Mouse (Mus musculus) intestine, embryonic 15.5 days (tissue): ENCODE measurements around the gene Obp1a. TPM values are rescaled to one million over a fixed set of nuclear protein-coding genes. Genes with fewer than 3 reads are reported as not detected.

Experiments used
- ATAC-seq: fragments of 200-750 bp; cut with Nextera tagmentation; 2 replicates; pipeline ENCODE4 v1.8.0; 2017; ENCODE audit warnings: moderate TSS enrichment, moderate library complexity
- H3K27ac ChIP-seq: fragments of 300-500 bp; sonication (generic); 2 replicates; pipeline ENCODE4 v1.5.1; 2015; ENCODE audit warnings: mild to moderate bottlenecking, inconsistent platforms
- H3K27me3 ChIP-seq: fragments of 300-500 bp; sonication (generic); replicated peaks from 2 replicates; pipeline ENCODE4 v1.6.1; 2015; ENCODE audit warnings: inconsistent platforms
- H3K36me3 ChIP-seq: fragments of 300-500 bp; sonication (generic); 2 replicates; pipeline ENCODE4 v1.6.1; 2015; ENCODE audit warnings: inconsistent platforms
- H3K4me1 ChIP-seq: fragments of 300-500 bp; sonication (generic); replicated peaks from 2 replicates; pipeline ENCODE4 v1.6.1; 2015; ENCODE audit warnings: inconsistent platforms
- H3K4me2 ChIP-seq: fragments of 300-500 bp; sonication (generic); replicated peaks from 2 replicates; pipeline ENCODE4 v1.6.1; 2015; ENCODE audit warnings: mild to moderate bottlenecking, inconsistent platforms
- H3K4me3 ChIP-seq: fragments of 300-500 bp; sonication (generic); replicated peaks from 2 replicates; pipeline ENCODE4 v1.5.1; 2015; ENCODE audit warnings: inconsistent platforms
- H3K9ac ChIP-seq: fragments of 300-500 bp; sonication (generic); 2 replicates; pipeline ENCODE4 v1.6.1; 2015; ENCODE audit warnings: inconsistent platforms
- H3K9me3 ChIP-seq: fragments of 300-500 bp; sonication (generic); 2 replicates; pipeline ENCODE4 v1.6.1; 2016; ENCODE audit warnings: inconsistent platforms
- WGBS: fragments of 180-500 bp; shearing (Covaris S2); methylation state at CpG from one replicate; pipeline ENCODE4 v1.1.7; 2015; 5-methylcytosine and 5-hydroxymethylcytosine counted together
- polyA plus RNA-seq: library from polyadenylated mRNA; unstranded; fragments of >200 nt; fragmentation: Nextera tagmentation; extraction: Ambion mirVana; gene quantifications from 2 replicates; pipeline ENCODE4 v1.2.1, GENCODE M21; 2015

The Obp1a gene
- polyA plus RNA-seq = not detected in 2 replicates

DNA sequence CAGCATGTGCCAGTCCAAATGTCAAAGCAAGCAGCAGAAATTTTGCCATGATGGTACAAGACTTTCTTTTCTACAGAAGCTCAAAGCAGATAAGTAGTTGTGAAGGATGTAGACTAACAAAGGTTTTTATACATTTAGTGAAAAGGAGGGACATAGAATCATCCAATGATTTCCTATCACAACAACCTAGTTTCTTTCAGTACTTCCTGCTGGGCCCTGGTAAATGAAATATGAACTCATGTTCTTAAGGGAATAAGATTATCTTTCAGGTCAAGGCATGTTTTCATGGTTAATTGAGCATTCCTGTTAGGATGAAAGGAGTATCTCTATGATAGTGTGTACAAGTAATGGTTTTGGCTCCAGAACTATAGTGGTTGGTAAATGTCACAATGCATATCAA is at the start of gene Obp1a:
Gene Obp1a (minus strand): TSS at position 101 of the 400 bp plus-strand sequence.
- Histone ChIP-seq H3K4me3 (no peak within 1 kb of the TSS), H3K36me3 (no peaks in the 10 kb centered on the region), H3K27me3 (no peaks in the 10 kb centered on the region), H3K27ac (no peak within 1 kb of the TSS), H3K4me1 (no peaks in the 10 kb centered on the region), H3K9me3 (no peaks in the 10 kb centered on the region), H3K4me2 (no peak within 1 kb of the TSS), H3K9ac (no peak within 1 kb of the TSS)
- no peak for ATAC-seq

DNA sequence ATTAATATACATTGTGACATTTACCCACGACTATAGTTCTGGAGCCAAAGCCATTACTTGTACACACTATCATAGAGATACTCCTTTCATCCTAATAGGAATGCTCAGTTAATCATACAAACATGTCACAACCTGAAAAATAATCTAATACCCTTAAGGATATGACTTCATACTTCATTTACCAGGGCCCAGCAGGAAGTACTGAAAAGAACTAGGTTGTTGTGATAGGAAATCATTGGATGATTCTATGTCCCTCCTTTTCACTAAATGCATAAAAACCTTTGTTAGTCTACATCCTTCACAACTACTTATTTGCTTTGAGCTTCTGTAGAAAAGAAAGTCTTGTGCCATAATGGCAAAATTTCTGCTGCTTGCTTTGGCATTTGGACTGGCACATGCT is 34.0 kb upstream of the Obp1a start, which contains the start of gene Gm5938:
Gene Gm5938 (plus strand): TSS at position 301 of the 400 bp plus-strand sequence.
- Histone ChIP-seq H3K9ac (no peak within 1 kb of the TSS), H3K27me3 (no peaks in the 10 kb centered on the region), H3K4me3 (no peak within 1 kb of the TSS), H3K4me2 (no peak within 1 kb of the TSS), H3K4me1 (no peaks in the 10 kb centered on the region), H3K36me3 (no peaks in the 10 kb centered on the region), H3K27ac (no peak within 1 kb of the TSS), H3K9me3 (no peaks in the 10 kb centered on the region)
- 69% methylated on average over 1 of the region's 1 CpGs for WGBS
- ATAC-seq = no peak

Other genes with a start within 250 kb of the Obp1a start
- not detected in 2 replicates for gene Pbsn, start 237.8 kb downstream of the Obp1a start, polyA plus RNA-seq
- gene Gm14744, start 226.6 kb downstream of the Obp1a start, polyA plus RNA-seq = not detected in 2 replicates
- not detected in 2 replicates for gene 5430402E10Rik, start 166.3 kb downstream of the Obp1a start, polyA plus RNA-seq
- gene Gm5938, start 34.1 kb upstream of the Obp1a start, polyA plus RNA-seq = not detected in 2 replicates
- gene Obp1b, start 95.4 kb upstream of the Obp1a start, polyA plus RNA-seq = not detected in 2 replicates
- not detected in 2 replicates for gene Gm14743, start 154.5 kb upstream of the Obp1a start, polyA plus RNA-seq